Mouse (Mus musculus) gastrocnemius, adult 2 months (tissue): ENCODE measurements at regions not wholly inside any gene's neighbourhood (a gene's known extent, or its start where the extent isn't known, plus 50 kb on each side); places are given as distances from the start of the nearest gene placed in this dataset.

Source experiments
- DNase-seq: peaks from one replicate; pipeline ENCODE4 v3.0.0; 2022
- H3K27ac ChIP-seq: fragments of 200-600 bp; 2 replicates; pipeline ENCODE4 v1.8.1; 2022; ENCODE audit warnings: mild to moderate bottlenecking
- H3K4me3 ChIP-seq: fragments of 200-600 bp; 2 replicates; pipeline ENCODE4 v1.8.1; 2022; ENCODE audit warnings: mild to moderate bottlenecking, moderate library complexity
- CTCF ChIP-seq: fragments of 200-600 bp; IDR thresholded peaks from 2 replicates; pipeline ENCODE4 v1.8.1; 2022; ENCODE audit warnings: antibody characterized with exemption, mild to moderate bottlenecking, moderate library complexity
- intact Hi-C: fragments of 180-260 bp; cut with DNase I; formaldehyde crosslinking; loops from one replicate; pipeline ENCODE4 v1.15.1; 2025

DNA sequence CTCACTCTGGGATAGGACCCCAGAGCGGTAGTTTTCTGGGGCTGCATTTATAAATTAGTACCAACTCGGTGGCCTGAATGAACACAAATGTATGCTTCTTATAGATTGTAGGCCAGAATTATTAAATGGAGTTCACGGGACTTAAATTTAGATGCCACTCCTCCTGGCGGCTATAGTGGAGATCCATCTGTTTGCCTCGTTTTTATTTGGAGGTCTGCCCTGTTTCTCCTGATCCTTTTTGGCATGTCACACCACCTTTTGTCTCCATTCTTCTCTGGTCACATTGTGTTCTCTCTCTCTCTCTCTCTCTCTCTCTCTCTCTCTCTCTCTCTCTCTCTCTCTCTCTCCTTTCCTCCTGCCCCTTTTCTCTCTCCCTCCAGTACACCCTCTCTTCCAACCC, 217.5 kb downstream of the Pik3r1 start:
- no peak overlapping the region for H3K4me3 ChIP-seq
- DNase-seq: no peak
- H3K27ac ChIP-seq: no peak overlapping the region
- no peak for TF ChIP-seq CTCF
- intact Hi-C loops: no loop called here

GRCm38 (mm10) chr13:101547887-101548286, 220.1 kb downstream of the Pik3r1 start:
- no peak overlapping the region for H3K27ac ChIP-seq
- intact Hi-C loops: no loop called here
- no peak overlapping the region for H3K4me3 ChIP-seq
- TF ChIP-seq CTCF: no peak
- peak; percentile 22 for DNase-seq

- Histone ChIP-seq H3K27ac (no peak overlapping the region), H3K4me3 (no peak overlapping the region)
- TF ChIP-seq CTCF: no peak
- intact Hi-C loops: no loop called here
- DNase-seq: no peak
Observed at GRCm38 (mm10) chr13:101547365-101547764, 220.7 kb downstream of the Pik3r1 start.

DNA sequence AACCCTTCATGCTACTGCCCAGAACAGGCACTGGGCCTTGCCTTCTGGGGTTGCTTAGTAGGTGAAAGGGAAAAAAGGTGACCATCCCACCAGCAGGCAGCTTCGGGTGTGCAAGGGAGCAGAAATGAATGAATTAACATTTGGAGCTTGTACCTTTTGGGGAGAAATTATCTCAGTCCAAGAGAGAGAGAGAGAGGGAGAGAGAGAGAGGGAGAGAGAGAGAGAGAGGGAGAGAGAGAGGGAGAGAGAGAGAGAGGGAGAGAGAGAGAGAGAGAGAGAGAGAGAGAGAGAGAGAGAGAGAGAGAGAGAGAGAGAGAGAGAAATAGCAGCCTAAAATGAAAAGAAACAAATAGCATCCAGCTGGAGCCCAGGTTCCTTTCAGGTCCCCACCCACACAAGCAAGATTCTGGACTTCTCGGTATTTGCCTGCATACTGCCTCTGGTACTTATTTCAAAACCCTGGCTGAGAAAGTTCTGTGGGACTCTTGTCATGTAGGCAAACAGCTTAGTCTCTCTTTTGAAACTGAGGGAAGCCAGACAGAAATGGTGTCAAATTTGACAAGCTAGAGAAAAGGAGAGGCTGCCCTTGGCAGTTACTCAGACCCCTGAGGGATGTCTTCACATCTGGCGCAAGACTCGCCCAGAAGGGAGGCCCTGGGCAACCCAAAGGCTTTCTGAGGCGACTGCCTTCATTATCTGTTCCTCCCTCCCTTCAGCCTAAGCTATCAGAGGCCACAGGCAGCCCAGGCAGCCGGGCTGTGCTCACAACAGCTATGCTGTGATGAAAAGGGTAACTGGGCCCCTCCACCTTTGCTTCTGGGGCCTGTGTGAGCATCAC, 222.5 kb downstream of the Pik3r1 start:
- 0 out of 2 replicates have a peak overlapping the region, but pooled peaks have one; percentile 8 for H3K27ac ChIP-seq
- DNase-seq: no peak
- H3K4me3 ChIP-seq: no peak overlapping the region

DNA sequence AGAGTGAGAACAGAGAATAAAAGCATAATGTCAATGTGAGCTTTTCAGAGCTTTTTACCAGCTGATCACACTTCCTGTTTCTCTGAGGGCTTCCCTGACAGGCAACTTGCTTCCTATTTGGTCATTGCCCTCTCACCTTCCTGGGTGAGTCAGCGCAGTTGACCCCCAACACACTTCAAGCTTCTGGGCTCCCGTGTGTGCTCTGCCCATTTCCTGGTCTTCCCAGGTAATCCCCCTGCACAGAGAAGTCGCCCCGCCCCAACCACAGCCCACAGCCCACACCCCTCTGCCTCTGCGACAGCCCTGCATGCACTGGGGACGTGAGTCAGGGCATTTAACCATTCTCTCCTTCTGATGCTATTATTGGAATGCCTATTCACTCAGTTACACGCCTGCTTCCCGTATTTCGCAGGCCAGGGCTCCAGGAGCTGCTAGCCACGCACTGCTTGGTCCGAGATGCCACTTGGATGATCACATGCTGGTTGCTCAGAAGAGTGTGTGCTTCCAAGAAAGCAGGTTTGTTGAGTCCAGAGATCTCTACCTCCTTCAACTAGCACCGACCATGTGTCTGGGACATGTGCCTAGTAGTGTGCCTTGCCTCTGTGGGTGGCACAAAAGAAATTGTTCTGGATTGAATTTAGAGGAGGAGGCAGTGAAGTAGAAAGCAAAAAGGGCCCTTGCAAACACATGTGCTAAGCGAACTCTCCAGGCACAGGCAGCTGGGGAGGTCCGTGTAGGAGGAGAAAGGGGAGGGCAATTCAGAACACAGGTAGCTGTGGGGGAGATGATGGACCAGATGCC, 227.4 kb downstream of the Pik3r1 start:
- TF ChIP-seq CTCF: no peak
- H3K4me3 ChIP-seq: no peak overlapping the region
- H3K27ac ChIP-seq: no peak overlapping the region
- intact Hi-C loops: no loop called here
- no peak for DNase-seq

More for the DNA sequence above, 222.5 kb downstream of the Pik3r1 start:
- TF ChIP-seq CTCF: no peak
- intact Hi-C loops: no loop called here

- intact Hi-C loops: no loop called here
- Histone ChIP-seq H3K27ac (no peak overlapping the region), H3K4me3 (no peak overlapping the region)
- no peak for TF ChIP-seq CTCF
- no peak for DNase-seq
Observed at GRCm38 (mm10) chr13:101538110-101538509, 229.9 kb downstream of the Pik3r1 start.

GRCm38 (mm10) chr13:101536019-101536418, 232.0 kb downstream of the Pik3r1 start:
- no peak overlapping the region for H3K4me3 ChIP-seq
- no peak for DNase-seq
- intact Hi-C loops: no loop called here
- TF ChIP-seq CTCF: no peak
- no peak overlapping the region for H3K27ac ChIP-seq

GRCm38 (mm10) chr13:101535331-101535866, 232.6 kb downstream of the Pik3r1 start:
- Histone ChIP-seq H3K4me3 (no peak overlapping the region), H3K27ac (no peak overlapping the region)
- DNase-seq: no peak
- no peak for TF ChIP-seq CTCF
- intact Hi-C loops: no loop called here

DNA sequence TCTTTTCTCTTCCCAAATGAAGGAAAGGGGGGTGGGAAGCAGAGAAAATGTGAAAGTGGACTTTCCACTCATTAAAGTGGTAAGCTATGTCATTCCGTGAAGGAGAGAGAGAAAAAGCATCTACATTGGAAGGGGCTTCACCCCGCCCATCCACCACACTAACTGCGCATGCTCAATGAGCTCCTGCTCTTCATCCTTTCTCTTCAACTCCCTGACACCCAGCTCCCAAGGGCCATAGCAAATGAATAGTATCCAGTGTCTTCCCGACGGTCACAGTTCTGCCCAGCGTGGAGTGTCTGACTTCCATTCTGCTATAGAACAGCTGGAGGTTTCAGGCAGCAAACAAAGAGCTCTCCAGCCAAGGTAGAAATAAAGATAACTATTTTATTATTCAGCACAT, 233.5 kb downstream of the Pik3r1 start:
- no peak overlapping the region for H3K4me3 ChIP-seq
- TF ChIP-seq CTCF: no peak
- intact Hi-C loops: no loop called here
- H3K27ac ChIP-seq: no peak overlapping the region
- no peak for DNase-seq

- Histone ChIP-seq H3K4me3 (no peak overlapping the region), H3K27ac (no peak overlapping the region)
- TF ChIP-seq CTCF: no peak
- intact Hi-C loops: no loop called here
- DNase-seq: no peak
Observed at GRCm38 (mm10) chr13:101532913-101533312, 235.1 kb downstream of the Pik3r1 start.

DNA sequence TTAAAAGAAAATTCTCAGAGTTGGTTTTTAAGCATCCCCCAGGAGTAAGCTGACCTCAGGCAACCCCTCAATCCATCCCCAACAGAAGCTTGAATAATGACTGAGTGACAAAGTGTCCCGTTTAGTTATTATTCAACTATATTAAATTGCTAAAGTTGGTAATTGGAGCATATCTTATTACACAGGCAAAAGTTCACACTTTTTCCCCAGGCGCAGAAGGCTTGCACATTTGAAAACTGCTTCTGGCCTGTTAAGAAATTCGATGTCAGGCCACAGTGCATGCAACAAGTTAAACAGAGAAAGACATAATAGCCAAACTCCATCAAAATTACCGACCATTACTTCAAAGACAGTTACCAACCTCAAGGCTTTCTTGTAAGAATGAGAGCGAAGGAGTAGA, 240.3 kb downstream of the Pik3r1 start:
- Histone ChIP-seq H3K27ac (no peak overlapping the region), H3K4me3 (no peak overlapping the region)
- intact Hi-C loops: no loop called here
- TF ChIP-seq CTCF: no peak
- no peak for DNase-seq

DNA sequence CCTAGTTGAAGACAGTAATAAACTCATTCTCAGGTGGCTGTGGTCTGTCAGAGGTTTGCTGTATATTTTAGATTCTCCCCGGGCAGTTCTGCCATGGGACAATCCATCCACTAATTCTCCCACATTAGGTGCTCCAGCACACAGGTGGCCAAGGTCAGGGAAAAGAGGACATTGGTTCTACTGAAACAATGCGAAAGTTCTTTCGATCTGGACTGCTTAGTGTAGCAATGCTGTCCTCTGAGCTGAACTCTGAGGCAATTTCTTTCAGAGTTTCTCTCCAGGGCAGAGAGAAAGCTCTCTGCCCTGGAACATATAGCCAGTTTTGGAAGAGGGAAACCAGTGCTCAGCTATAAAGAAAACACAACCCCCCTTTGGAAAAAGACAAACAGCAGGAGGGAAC, 243.2 kb downstream of the Pik3r1 start:
- DNase-seq: no peak
- H3K4me3 ChIP-seq: no peak overlapping the region
- intact Hi-C loops: no loop called here
- TF ChIP-seq CTCF: no peak
- H3K27ac ChIP-seq: no peak overlapping the region

DNA sequence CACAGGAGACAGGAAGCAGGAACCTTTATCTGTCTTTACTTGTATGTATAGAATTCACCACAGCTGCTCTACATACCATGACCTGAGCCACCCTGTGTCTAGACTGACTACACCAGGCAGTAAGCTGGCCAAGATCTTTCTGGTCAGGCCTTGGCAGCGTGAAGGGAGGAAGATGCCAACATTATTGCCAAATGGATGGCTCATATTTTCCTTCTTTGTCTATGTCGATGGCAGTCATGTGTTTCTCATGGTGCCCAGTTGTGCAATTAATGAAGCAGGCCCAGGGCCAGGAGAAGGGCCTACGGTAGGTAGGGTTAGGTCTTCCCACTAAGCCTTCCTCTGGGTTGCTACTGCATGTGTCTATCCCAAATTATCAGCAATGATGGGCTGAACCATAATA, 243.8 kb downstream of the Pik3r1 start:
- Histone ChIP-seq H3K4me3 (no peak overlapping the region), H3K27ac (no peak overlapping the region)
- intact Hi-C loops: no loop called here
- TF ChIP-seq CTCF: no peak
- DNase-seq: peak; percentile 43
